Mouse (Mus musculus) myocyte (in vitro differentiated cells): ENCODE data around the gene En1. TPM values are rescaled to one million over a fixed set of nuclear protein-coding genes. Genes with fewer than 3 reads are reported as not detected.

Experiments used
- H3K27me3 ChIP-seq: one replicate; pipeline ENCODE4 v1.6.1; 2011; ENCODE audit not compliant: control insufficient read depth, insufficient read depth, insufficient read length
- H3K36me3 ChIP-seq: one replicate; pipeline ENCODE4 v1.6.1; 2011; ENCODE audit not compliant: control insufficient read depth, insufficient read depth
- H3K4me2 ChIP-seq: one replicate; pipeline ENCODE4 v1.6.1; 2011; ENCODE audit warnings: low read depth, control low read depth
- H3K4me3 ChIP-seq: one replicate; pipeline ENCODE4 v1.5.1; 2011; ENCODE audit warnings: mild to moderate bottlenecking, control low read depth, moderate library complexity
- H3K79me2 ChIP-seq: one replicate; pipeline ENCODE4 v1.6.1; 2011; ENCODE audit not compliant: control insufficient read depth, insufficient read depth
- H3ac ChIP-seq: one replicate; pipeline ENCODE4 v1.6.1; 2011; ENCODE audit not compliant: control insufficient read depth, insufficient read length
- CEBPB ChIP-seq: IDR thresholded peaks from 2 replicates; pipeline ENCODE4 v1.6.1; 2011; ENCODE audit warnings: mild to moderate bottlenecking, moderate library complexity; ENCODE audit not compliant: poor library complexity, insufficient read depth, severe bottlenecking
- E2F4 ChIP-seq: IDR thresholded peaks from one replicate; pipeline ENCODE4 v1.6.1; 2011; ENCODE audit warnings: mild to moderate bottlenecking, control low read depth, moderate library complexity; ENCODE audit not compliant: insufficient read depth
- MAX ChIP-seq: IDR thresholded peaks from one replicate; pipeline ENCODE4 v1.6.1; 2011; ENCODE audit warnings: low read depth, mild to moderate bottlenecking, control low read depth
- MYOD1 ChIP-seq, 3 experiments: IDR thresholded peaks; one replicate each; pipeline ENCODE4 v1.6.1; 2011; ENCODE audit warnings: control low read depth in 2 of 3, low read depth in 2 of 3, mild to moderate bottlenecking in 2 of 3, moderate library complexity in 1 of 3; ENCODE audit not compliant: insufficient read length in 2 of 3, control insufficient read depth in 1 of 3
- MYOG ChIP-seq, 3 experiments: IDR thresholded peaks; one replicate each; pipeline ENCODE4 v1.6.1; 2011; ENCODE audit warnings: control low read depth in 2 of 3, low read depth in 2 of 3, mild to moderate bottlenecking in 2 of 3; ENCODE audit not compliant: insufficient read length in 2 of 3, control insufficient read depth in 1 of 3, insufficient read depth in 1 of 3
- POLR2A ChIP-seq: IDR thresholded peaks from one replicate; pipeline ENCODE4 v1.6.1; 2011; ENCODE audit warnings: low read depth, mild to moderate bottlenecking, control low read depth, moderate library complexity; ENCODE audit not compliant: insufficient read length
- POLR2AphosphoS2 ChIP-seq: IDR thresholded peaks from one replicate; pipeline ENCODE4 v1.6.1; 2011; ENCODE audit warnings: low read depth, control low read depth; ENCODE audit not compliant: insufficient read length
- REST ChIP-seq: IDR thresholded peaks from one replicate; pipeline ENCODE4 v1.6.1; 2011; ENCODE audit warnings: mild to moderate bottlenecking, control low read depth, moderate library complexity; ENCODE audit not compliant: insufficient read depth, insufficient read length
- SRF ChIP-seq: IDR thresholded peaks from one replicate; pipeline ENCODE4 v1.6.1; 2011; ENCODE audit warnings: low read depth; ENCODE audit not compliant: control insufficient read depth, insufficient read length
- TCF12 ChIP-seq: IDR thresholded peaks from one replicate; pipeline ENCODE4 v1.6.1; 2011; ENCODE audit warnings: mild to moderate bottlenecking, control low read depth; ENCODE audit not compliant: poor library complexity, insufficient read depth, severe bottlenecking
- TCF3 ChIP-seq: IDR thresholded peaks from one replicate; pipeline ENCODE4 v1.6.1; 2011; ENCODE audit warnings: low read depth, control low read depth; ENCODE audit not compliant: insufficient read length
- USF1 ChIP-seq: IDR thresholded peaks from one replicate; pipeline ENCODE4 v1.6.1; 2011; ENCODE audit warnings: low read depth, mild to moderate bottlenecking, control low read depth, moderate library complexity
- polyA plus RNA-seq: library from polyadenylated mRNA; unstranded; fragments of >200 nt; fragmentation: generic; extraction: Trizol; gene quantifications from one replicate; pipeline ENCODE4 v1.2.1, GENCODE M21; 2012; ENCODE audit warnings: missing spikeins

En1 gene
- polyA plus RNA-seq, 1 experiment = 6.9 TPM

- H3K27me3 ChIP-seq = no peaks in the 10 kb centered on the region
- peak overlapping the region; percentile 98 for H3K4me2 ChIP-seq
- no peaks in the 10 kb centered on the region for H3K36me3 ChIP-seq
- no peak for TF ChIP-seq USF1
- TF ChIP-seq MYOD1 (IDR thresholded peaks at IDR 0.05; ENCODE audit: control insufficient read depth in 1 of 3, insufficient read length in 2 of 3, low read depth in 2 of 3) = no peak
- no peak for TF ChIP-seq TCF3
- TF ChIP-seq E2F4 = no peak
- TF ChIP-seq MYOG (IDR thresholded peaks at IDR 0.05; ENCODE audit: control insufficient read depth in 1 of 3, insufficient read depth in 1 of 3, insufficient read length in 2 of 3, low read depth in 2 of 3) = no peak
- no peak for TF ChIP-seq MAX
- TF ChIP-seq CEBPB = no peak
- TF ChIP-seq REST = no peak
- no peak for TF ChIP-seq TCF12
- TF ChIP-seq SRF = no peak
- no peak for TF ChIP-seq POLR2A
- no peak for TF ChIP-seq POLR2AphosphoS2
- H3K4me3 ChIP-seq = peak overlapping the region; percentile 75
- peaks cover 36% of the 10 kb centered on the region for H3K79me2 ChIP-seq
- peak overlapping the region; percentile 17 for H3ac ChIP-seq
Measured at GRCm38 (mm10) chr1:120607576-120608400, 5.6 kb downstream of the En1 start.

- H3K27me3 ChIP-seq = no peaks in the 10 kb centered on the region
- TF ChIP-seq E2F4 (no peak), REST (no peak), CEBPB (no peak), MYOD1 (IDR thresholded peaks at IDR 0.05; ENCODE audit: control insufficient read depth in 1 of 3, insufficient read length in 2 of 3, low read depth in 2 of 3) (no peak), TCF12 (no peak), POLR2A (no peak), MYOG (IDR thresholded peaks at IDR 0.05; ENCODE audit: control insufficient read depth in 1 of 3, insufficient read depth in 1 of 3, insufficient read length in 2 of 3, low read depth in 2 of 3) (no peak), MAX (no peak), TCF3 (no peak), SRF (no peak), POLR2AphosphoS2 (no peak), USF1 (no peak)
- no peak overlapping the region for H3K4me3 ChIP-seq
- H3ac ChIP-seq = no peak overlapping the region
- H3K79me2 ChIP-seq = peaks cover 36% of the 10 kb centered on the region
- H3K4me2 ChIP-seq = no peak overlapping the region
- H3K36me3 ChIP-seq = no peaks in the 10 kb centered on the region
Measured at GRCm38 (mm10) chr1:120608461-120608860, 6.2 kb downstream of the En1 start.

GRCm38 (mm10) chr1:120609611-120610010 is 7.4 kb downstream of the En1 start:
- Histone ChIP-seq H3K27me3 (no peaks in the 10 kb centered on the region), H3K4me2 (no peak overlapping the region), H3K79me2 (peaks cover 27% of the 10 kb centered on the region), H3K36me3 (no peaks in the 10 kb centered on the region), H3K4me3 (no peak overlapping the region), H3ac (no peak overlapping the region)
- no peak for TF ChIP-seq SRF
- no peak for TF ChIP-seq USF1
- no peak for TF ChIP-seq TCF3
- TF ChIP-seq MAX = no peak
- TF ChIP-seq MYOD1 (IDR thresholded peaks at IDR 0.05; ENCODE audit: control insufficient read depth in 1 of 3, insufficient read length in 2 of 3, low read depth in 2 of 3) = no peak
- TF ChIP-seq POLR2AphosphoS2 = no peak
- TF ChIP-seq TCF12 = no peak
- TF ChIP-seq CEBPB = no peak
- no peak for TF ChIP-seq POLR2A
- no peak for TF ChIP-seq REST
- TF ChIP-seq MYOG (IDR thresholded peaks at IDR 0.05; ENCODE audit: control insufficient read depth in 1 of 3, insufficient read depth in 1 of 3, insufficient read length in 2 of 3, low read depth in 2 of 3) = no peak
- no peak for TF ChIP-seq E2F4

DNA sequence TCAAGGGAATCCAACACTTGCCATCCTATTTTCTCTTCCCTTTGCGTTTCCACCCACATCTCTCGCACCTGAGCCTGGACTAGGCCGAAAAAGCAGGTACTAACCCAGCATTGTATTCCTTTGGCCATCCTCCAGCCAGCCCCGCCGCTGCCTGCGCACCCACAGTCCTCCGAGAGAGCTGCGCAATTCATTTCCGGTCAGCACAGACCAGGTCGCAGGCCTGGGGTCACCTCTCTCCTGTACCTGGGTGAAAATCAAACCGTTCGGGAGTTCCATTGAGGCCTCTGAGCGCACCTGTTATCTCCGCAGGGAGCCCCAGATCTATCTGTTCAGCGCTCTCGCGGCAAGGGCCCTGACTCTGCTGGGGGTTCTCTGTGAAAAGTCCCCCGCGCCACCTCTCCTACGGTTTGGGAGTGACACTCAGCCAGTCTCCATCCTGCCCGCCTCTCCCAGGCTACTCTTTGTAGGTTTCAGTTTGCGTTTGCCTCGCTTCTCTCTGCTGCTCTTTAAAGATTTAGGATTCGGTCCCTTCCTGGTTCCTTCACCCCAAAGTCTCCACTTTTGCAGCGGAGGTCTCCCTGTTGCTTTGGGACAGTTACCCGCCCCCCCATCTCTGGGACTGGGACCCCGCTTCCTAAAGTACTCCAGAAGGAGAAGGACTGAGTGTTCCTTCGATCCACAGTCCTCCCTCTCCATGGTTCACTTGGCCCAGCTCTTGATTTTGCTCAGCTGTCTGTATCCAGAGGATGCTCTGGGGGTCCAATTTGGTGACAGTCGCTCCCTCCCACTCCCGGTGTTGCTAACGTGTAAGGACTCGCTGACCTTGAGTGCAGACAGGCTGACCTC is 11.5 kb downstream of the En1 start:
- H3K4me3 ChIP-seq = no peak overlapping the region
- no peak overlapping the region for H3ac ChIP-seq
- no peaks in the 10 kb centered on the region for H3K27me3 ChIP-seq
- TF ChIP-seq REST = no peak
- TF ChIP-seq MYOD1 (IDR thresholded peaks at IDR 0.05; ENCODE audit: control insufficient read depth in 1 of 3, insufficient read length in 2 of 3, low read depth in 2 of 3) = no peak
- no peak for TF ChIP-seq TCF3
- TF ChIP-seq MYOG (IDR thresholded peaks at IDR 0.05; ENCODE audit: control insufficient read depth in 1 of 3, insufficient read depth in 1 of 3, insufficient read length in 2 of 3, low read depth in 2 of 3) = no peak
- no peak for TF ChIP-seq SRF
- TF ChIP-seq MAX = no peak
- TF ChIP-seq USF1 = no peak
- TF ChIP-seq POLR2AphosphoS2 = no peak
- TF ChIP-seq POLR2A = no peak
- no peak for TF ChIP-seq CEBPB
- H3K79me2 ChIP-seq = no peaks in the 10 kb centered on the region
- H3K36me3 ChIP-seq = no peaks in the 10 kb centered on the region
- H3K4me2 ChIP-seq = no peak overlapping the region
